Mouse (Mus musculus) hindbrain, postnatal 0 days (tissue): ENCODE measurements around the gene Pkhd1. TPM values are rescaled to one million over a fixed set of nuclear protein-coding genes. Genes with fewer than 3 reads are reported as not detected.

Experiments
- ATAC-seq: fragments of 200-750 bp; cut with Nextera tagmentation; 2 replicates; pipeline ENCODE4 v1.8.0; 2017; ENCODE audit warnings: mild to moderate bottlenecking, moderate TSS enrichment, moderate library complexity
- DNase-seq: peaks from one replicate; pipeline ENCODE4 v3.0.0-alpha.2; 2015; ENCODE audit warnings: low spot score
- H3K27ac ChIP-seq: fragments of 300-500 bp; sonication (generic); 2 replicates; pipeline ENCODE4 v1.5.1; 2014; ENCODE audit warnings: mild to moderate bottlenecking
- H3K27me3 ChIP-seq: fragments of 300-500 bp; sonication (generic); 2 replicates; pipeline ENCODE4 v1.6.1; 2014; ENCODE audit warnings: low read length, mixed read lengths; ENCODE audit not compliant: insufficient read depth
- H3K36me3 ChIP-seq: fragments of 300-500 bp; sonication (generic); 2 replicates; pipeline ENCODE4 v1.6.1; 2014; ENCODE audit warnings: low read length, mixed read lengths; ENCODE audit not compliant: insufficient read depth
- H3K4me1 ChIP-seq: fragments of 300-500 bp; sonication (generic); 2 replicates; pipeline ENCODE4 v1.6.1; 2014; ENCODE audit warnings: antibody characterized with exemption, low read length, mixed read lengths; ENCODE audit not compliant: insufficient read depth
- H3K4me2 ChIP-seq: fragments of 300-500 bp; sonication (generic); 2 replicates; pipeline ENCODE4 v1.6.1; 2014; ENCODE audit warnings: low read depth, mild to moderate bottlenecking, low read length, moderate library complexity, mixed read lengths
- H3K4me3 ChIP-seq: fragments of 300-500 bp; sonication (generic); 2 replicates; pipeline ENCODE4 v1.5.1; 2014; ENCODE audit warnings: low read length
- H3K9ac ChIP-seq: fragments of 300-500 bp; sonication (generic); replicated peaks from 2 replicates; pipeline ENCODE4 v1.6.1; 2014; ENCODE audit warnings: mild to moderate bottlenecking, low read length, moderate library complexity, mixed read lengths
- H3K9me3 ChIP-seq: fragments of 300-500 bp; sonication (generic); 2 replicates; pipeline ENCODE4 v1.6.1; 2016; ENCODE audit warnings: low read length, mixed read lengths
- CTCF ChIP-seq: IDR thresholded peaks from 2 replicates; pipeline ENCODE4 v1.5.1; 2016; ENCODE audit warnings: antibody characterized with exemption, control low read depth, low read depth
- WGBS: fragments of 180-500 bp; shearing (Covaris S2); extraction: QIAGEN DNeasy Blood & Tissue Kit; methylation state at CpG from one replicate; pipeline ENCODE4 v1.1.7; 2014; 5-methylcytosine and 5-hydroxymethylcytosine counted together
- polyA plus RNA-seq: library from polyadenylated mRNA; unstranded; fragments of >200 nt; fragmentation: Nextera tagmentation; extraction: Ambion mirVana; gene quantifications from 2 replicates; pipeline ENCODE4 v1.2.1, GENCODE M21; 2015
- total RNA-seq: library from RNA; depleted of rRNA; stranded (reverse); fragments of >200 nt; gene quantifications from 2 replicates; pipeline ENCODE4 v1.2.3, GENCODE M21; 2014

Pkhd1 gene
- total and polyA plus RNA-seq, 2 experiments from 2014 or later: 0.09 TPM; not detected in 1

GRCm38 (mm10) chr1:20136205-20136604, 481.7 kb downstream of the Pkhd1 start:
- no peak overlapping the region for H3K4me2 ChIP-seq
- H3K4me1 ChIP-seq: no peaks in the 10 kb centered on the region
- H3K9me3 ChIP-seq: no peaks in the 10 kb centered on the region
- no peak for ATAC-seq
- no peak overlapping the region for H3K4me3 ChIP-seq
- no peaks in the 10 kb centered on the region for H3K36me3 ChIP-seq
- no peak for TF ChIP-seq CTCF
- H3K9ac ChIP-seq: no peak overlapping the region
- H3K27me3 ChIP-seq: no peaks in the 10 kb centered on the region
- no peak overlapping the region for H3K27ac ChIP-seq
- DNase-seq: no peak
- WGBS: 76% methylated on average over 3 of the region's 3 CpGs

DNA sequence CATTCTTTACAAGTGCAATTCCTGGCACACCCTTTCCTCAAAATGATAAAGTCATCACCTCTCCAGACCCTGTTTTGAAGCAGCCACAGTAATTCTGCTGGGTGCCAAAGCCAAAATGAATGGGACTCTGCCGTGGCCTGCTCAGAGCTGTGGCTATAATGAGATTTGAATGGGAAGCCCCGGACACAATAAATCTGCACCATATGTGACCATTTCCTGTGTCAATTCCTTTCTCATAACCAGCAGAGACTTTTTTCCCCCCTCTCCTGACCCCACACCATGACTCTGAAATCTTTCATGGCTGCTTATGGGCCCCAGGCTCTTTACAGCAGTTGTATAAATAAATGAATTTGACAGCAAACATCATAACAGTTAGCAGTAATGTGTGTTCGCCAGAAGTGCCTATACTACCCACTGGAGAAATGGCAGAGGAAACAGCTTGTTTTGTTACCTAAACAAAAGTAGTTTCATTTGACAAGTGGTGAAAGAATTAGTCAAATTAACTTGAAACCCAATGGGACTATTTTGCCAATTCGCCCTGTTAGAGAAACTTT, 482.7 kb downstream of the Pkhd1 start:
- ATAC-seq (0 out of 2 replicates have a peak, but pooled peaks have one; percentile 21), DNase-seq (no peak)
- Histone ChIP-seq H3K4me3 (no peak overlapping the region), H3K4me2 (no peak overlapping the region), H3K9me3 (no peaks in the 10 kb centered on the region), H3K4me1 (no peaks in the 10 kb centered on the region), H3K27ac (no peak overlapping the region), H3K36me3 (no peaks in the 10 kb centered on the region), H3K27me3 (no peaks in the 10 kb centered on the region), H3K9ac (no peak overlapping the region)
- no peak for TF ChIP-seq CTCF
- WGBS: 40% methylated on average over 4 of the region's 4 CpGs

GRCm38 (mm10) chr1:20133636-20134035, 484.2 kb downstream of the Pkhd1 start:
- Histone ChIP-seq H3K36me3 (no peaks in the 10 kb centered on the region), H3K9ac (no peak overlapping the region), H3K27me3 (no peaks in the 10 kb centered on the region), H3K4me2 (no peak overlapping the region), H3K9me3 (no peaks in the 10 kb centered on the region), H3K27ac (no peak overlapping the region), H3K4me3 (no peak overlapping the region), H3K4me1 (no peaks in the 10 kb centered on the region)
- no peak for ATAC-seq
- DNase-seq: no peak
- 88% methylated on average over 4 of the region's 4 CpGs for WGBS
- TF ChIP-seq CTCF: no peak

DNA sequence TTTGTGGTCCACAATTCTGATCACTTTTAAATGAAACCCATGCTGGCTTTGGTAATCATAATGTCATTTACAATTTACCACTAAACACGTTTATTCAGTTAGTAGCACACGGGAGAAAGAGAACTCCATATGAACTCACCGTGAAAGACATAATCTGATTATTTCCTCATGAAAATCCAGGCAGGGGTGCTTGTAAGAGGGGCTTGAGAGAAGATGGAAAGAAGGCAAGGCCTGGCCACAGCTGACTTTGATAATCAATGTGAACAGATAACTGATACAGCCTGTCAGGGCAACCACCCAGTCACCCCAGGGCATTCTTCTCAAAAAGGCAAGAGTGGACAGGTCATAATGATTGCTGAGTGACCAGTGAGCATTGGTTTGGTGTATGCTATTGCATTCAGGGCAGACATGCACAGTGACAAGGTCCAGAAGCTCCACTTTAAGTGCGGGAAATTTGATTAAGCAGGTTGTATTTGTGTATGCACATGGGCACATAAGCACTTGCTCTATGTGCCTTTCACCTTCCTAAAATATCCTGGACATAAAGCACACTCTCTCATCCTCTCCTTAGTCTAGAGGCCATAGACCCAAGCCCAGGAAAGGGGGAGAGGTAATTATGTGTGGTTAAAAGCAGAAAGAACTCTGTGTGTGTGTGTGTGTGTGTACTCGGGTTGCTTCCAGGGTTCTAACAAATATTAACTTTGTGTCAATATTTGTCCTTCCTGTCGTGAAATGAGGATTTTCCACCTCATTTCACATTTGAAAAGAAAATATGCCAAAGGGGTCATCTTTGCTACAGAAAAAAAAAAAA, 485.9 kb downstream of the Pkhd1 start:
- Histone ChIP-seq H3K27me3 (no peaks in the 10 kb centered on the region), H3K4me3 (no peak overlapping the region), H3K27ac (no peak overlapping the region), H3K4me2 (no peak overlapping the region), H3K9ac (no peak overlapping the region), H3K9me3 (no peaks in the 10 kb centered on the region), H3K4me1 (no peaks in the 10 kb centered on the region), H3K36me3 (no peaks in the 10 kb centered on the region)
- ATAC-seq: no peak
- no peak for TF ChIP-seq CTCF
- DNase-seq: no peak
- WGBS: 45% methylated on average over 6 of the region's 6 CpGs

DNA sequence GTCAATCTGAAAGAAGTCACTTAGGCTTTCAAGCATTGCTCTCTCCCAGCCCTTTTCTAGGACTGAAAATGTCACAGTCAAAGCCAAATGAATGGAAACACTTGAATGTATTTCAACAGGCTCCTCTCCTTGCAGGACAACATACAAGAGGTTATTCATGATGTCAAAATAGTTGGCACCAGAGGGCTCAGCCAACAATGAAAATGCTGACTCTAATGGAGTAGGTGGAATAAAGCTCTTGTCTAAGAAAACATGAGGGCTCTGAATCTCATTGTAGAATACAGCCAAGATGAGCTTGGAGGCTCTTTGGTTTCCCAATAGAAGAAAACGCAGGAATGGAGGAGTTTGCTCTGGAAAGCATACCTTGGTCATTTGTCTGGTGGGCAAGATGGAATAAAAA, 500.5 kb downstream of the Pkhd1 start:
- ATAC-seq: no peak
- H3K4me1 ChIP-seq: no peaks in the 10 kb centered on the region
- TF ChIP-seq CTCF: no peak
- no peaks in the 10 kb centered on the region for H3K27me3 ChIP-seq
- H3K27ac ChIP-seq: no peak overlapping the region
- no peak for DNase-seq
- no peaks in the 10 kb centered on the region for H3K9me3 ChIP-seq
- no peak overlapping the region for H3K9ac ChIP-seq
- H3K36me3 ChIP-seq: no peaks in the 10 kb centered on the region
- H3K4me3 ChIP-seq: no peak overlapping the region
- WGBS: 59% methylated on average over 1 of the region's 1 CpGs
- no peak overlapping the region for H3K4me2 ChIP-seq

GRCm38 (mm10) chr1:20069733-20070132, 548.1 kb downstream of the Pkhd1 start:
- ATAC-seq: 0 out of 2 replicates have a peak, but pooled peaks have one; percentile 29

GRCm38 (mm10) chr1:20058245-20058644, 559.6 kb downstream of the Pkhd1 start:
- no peaks in the 10 kb centered on the region for H3K27me3 ChIP-seq
- no peak overlapping the region for H3K27ac ChIP-seq
- no peak overlapping the region for H3K4me3 ChIP-seq
- no peaks in the 10 kb centered on the region for H3K4me1 ChIP-seq
- H3K4me2 ChIP-seq: no peak overlapping the region
- TF ChIP-seq CTCF: no peak
- no peak overlapping the region for H3K9ac ChIP-seq
- peak; percentile 55; the same call in 1 of the 2 replicates for ATAC-seq
- WGBS: 45% methylated on average over 3 of the region's 3 CpGs
- peak; percentile 52 for DNase-seq
- no peaks in the 10 kb centered on the region for H3K9me3 ChIP-seq
- no peaks in the 10 kb centered on the region for H3K36me3 ChIP-seq

More at GRCm38 (mm10) chr1:20069733-20070132, 548.1 kb downstream of the Pkhd1 start:
- H3K4me3 ChIP-seq: no peak overlapping the region
- H3K27ac ChIP-seq: no peak overlapping the region
- H3K4me2 ChIP-seq: no peak overlapping the region
- H3K9me3 ChIP-seq: no peaks in the 10 kb centered on the region
- no peaks in the 10 kb centered on the region for H3K36me3 ChIP-seq
- H3K27me3 ChIP-seq: no peaks in the 10 kb centered on the region
- H3K9ac ChIP-seq: no peak overlapping the region
- no peaks in the 10 kb centered on the region for H3K4me1 ChIP-seq
- peak; percentile 71 for DNase-seq
- no peak for TF ChIP-seq CTCF
- 27% methylated on average over 3 of the region's 3 CpGs for WGBS
